Mouse (Mus musculus): ENCODE data around the gene Msmb.

DNA sequence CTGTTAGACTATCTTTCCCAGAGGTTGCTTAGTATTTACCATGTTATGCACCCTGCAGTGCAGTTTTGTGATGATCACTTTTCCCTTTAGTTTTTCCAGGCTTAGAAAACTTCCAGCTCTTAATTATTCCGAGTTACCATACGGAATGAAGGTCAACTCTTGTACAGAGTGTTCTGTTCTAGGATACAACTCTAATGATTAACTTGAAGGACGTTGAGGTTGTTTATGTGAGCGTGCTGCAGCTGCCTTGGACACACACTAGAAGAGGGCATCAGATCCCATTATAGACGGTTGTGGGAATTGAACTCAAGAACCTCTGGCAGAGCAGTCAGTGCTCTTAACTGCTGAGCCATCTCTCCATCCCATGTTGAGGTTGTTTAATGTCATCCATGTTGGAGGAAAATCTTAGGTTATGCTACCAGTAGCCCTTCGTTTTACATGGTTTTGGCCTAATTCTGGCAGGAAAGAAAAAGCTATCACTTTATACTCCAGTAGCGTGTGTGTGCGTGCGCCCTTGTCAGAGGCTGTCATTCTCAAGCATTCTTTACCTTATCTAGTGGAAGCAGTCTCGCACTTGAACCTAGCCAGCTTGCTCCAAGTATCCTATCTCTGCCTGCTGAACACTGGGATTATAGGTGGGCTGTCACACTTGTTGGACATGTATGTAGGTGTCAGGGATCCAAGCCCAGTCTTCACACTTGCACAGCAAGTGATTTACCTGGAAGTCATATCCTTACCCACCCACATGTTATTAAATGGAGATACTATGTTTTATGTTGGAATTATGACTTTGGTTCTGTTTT, 37.8 kb downstream of the Msmb start:
- TF ChIP-seq CTCF (IDR thresholded peaks at IDR 0.05; ENCODE audit: low read depth, low read length) (no peak), TAL1 (conservative IDR thresholded peaks at IDR 0.05; ENCODE audit: low read depth, low read length) (no peak), GATA1 (IDR thresholded peaks at IDR 0.05; ENCODE audit: borderline replicate concordance, low read length) (no peak)
